Mouse (Mus musculus): ENCODE data around the gene Tead2. TPM values are rescaled to one million over a fixed set of nuclear protein-coding genes. Genes with fewer than 3 reads are reported as not detected.

The Tead2 gene
- total RNA-seq, 1 experiment from 2014 or later: 17.8 TPM

DNA sequence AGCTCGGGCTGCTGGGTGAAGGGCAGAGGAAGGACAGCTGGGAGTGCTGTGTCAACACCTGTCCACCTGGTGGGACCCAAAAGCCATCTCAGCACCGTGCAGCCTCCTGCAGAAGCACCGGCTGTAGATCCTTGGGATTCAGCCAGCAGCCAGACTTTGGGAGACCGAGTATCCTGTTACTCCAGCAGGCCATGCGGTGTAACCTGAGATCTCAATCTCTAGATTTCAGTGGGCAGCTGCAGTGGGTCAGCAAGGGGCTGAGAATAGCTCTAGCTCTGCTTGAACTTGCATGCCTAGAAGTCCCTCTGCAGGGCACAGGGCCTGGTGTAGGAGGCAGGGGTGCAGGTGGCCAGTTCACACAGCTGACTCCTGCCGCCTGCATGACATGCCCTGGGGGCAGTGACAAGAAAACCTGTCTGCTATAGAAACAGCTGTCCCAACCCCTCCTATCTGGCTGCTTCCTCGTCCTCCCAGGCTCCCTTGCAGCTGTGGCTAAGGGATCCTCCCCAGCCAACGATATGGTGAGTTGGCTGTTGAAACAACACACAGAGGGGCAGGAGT lies 23.7 kb upstream of the Tead2 start:
- DNase-seq: no peak

DNA sequence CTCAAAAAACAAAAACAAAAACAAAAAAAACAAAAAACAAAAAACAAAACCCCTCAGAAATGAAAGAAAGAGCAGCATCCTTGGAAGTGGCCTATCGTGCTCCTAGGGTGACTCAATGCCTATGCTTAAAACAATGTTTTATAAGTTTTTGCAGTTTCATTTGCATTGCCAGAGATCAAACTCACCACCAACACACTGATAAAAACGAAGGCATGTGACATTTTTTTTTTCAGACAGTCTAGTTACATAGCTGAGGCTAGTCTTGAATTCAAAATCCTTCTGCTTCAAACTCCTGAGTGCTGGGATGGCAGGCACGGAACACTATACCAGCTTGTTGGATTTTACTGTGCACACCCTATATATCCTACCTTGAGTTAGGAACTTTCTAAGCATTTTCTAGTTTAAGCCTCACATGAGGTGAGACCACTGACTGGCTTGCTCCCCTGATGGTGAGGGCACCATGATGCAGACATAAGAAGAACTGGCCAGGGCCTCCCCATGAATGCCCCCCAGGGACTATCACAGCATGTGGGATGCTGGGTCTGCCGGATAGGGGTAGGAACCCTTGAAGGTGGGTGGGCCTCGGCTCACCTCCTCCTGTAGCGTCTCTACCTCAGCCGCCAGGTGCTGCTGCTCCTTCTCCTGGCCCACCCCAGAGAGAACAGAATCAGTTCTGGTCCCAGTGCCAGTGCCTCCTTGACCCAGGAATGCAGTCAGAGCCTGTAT lies 22.8 kb upstream of the Tead2 start:
- DNase-seq: no peak

DNA sequence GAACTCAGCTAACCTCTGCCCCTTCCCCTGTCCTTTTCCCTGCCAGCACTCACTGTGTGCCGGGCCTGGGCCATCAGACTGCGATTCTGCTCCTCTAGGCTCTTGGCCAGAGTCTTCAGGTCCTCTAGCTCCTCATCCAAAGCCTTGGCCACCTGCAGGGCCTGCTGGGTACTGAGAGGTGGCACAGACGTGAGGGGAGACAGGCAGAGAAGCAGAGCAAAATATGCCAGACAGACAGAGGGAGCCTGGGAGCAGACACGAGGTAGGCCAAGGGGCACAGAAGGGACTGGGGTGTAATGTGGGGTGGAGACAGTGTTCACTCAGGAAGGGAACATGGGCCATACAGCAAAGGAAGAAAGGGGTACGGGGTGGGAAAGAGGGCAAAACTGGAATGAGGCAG lies 22.1 kb upstream of the Tead2 start:
- no peak for DNase-seq

DNA sequence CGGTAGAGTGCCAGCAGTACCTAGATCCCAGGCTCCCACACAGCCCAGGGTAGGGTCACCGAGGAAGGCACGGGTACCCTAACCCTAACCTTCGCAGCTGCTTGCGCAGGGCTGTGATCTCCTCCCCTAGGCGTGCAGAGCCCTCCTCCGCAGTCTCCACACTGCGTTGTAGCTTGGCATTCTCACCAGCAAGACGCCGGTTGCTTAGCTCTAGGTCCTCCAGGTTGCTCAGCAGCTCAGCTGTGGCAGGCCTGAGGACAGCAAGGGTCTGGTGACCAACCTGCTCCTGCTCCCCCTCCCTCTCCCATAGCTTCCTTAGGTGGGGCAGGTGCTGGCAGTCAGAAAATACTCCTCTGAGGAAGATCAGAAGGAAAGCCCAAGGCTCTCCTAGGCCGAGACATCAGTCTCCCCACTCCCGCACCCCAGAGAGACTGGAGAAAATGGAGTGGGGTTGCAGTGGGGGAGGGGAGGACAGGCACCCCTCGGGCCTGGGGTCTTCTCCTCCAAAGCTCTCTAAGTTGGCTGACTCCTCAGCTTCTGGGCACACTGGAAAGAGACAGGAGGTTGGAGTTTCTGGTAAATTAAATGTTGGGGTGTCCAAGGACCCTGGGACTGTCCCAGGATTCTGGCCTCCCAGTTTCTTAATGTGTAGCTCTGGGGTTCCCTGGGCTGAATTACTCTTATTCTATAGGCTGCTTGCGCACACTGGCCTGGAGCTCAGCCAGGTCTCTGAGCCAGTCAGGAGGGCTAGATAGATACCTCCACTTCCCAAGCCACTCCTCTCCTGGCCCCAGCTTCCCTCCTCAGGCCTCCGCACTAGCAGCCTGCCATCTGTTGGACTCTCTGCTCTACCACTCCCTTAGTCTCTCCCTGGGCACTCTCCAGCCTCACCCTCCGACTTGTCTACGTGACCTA lies 21.4 kb upstream of the Tead2 start:
- no peak for DNase-seq

DNA sequence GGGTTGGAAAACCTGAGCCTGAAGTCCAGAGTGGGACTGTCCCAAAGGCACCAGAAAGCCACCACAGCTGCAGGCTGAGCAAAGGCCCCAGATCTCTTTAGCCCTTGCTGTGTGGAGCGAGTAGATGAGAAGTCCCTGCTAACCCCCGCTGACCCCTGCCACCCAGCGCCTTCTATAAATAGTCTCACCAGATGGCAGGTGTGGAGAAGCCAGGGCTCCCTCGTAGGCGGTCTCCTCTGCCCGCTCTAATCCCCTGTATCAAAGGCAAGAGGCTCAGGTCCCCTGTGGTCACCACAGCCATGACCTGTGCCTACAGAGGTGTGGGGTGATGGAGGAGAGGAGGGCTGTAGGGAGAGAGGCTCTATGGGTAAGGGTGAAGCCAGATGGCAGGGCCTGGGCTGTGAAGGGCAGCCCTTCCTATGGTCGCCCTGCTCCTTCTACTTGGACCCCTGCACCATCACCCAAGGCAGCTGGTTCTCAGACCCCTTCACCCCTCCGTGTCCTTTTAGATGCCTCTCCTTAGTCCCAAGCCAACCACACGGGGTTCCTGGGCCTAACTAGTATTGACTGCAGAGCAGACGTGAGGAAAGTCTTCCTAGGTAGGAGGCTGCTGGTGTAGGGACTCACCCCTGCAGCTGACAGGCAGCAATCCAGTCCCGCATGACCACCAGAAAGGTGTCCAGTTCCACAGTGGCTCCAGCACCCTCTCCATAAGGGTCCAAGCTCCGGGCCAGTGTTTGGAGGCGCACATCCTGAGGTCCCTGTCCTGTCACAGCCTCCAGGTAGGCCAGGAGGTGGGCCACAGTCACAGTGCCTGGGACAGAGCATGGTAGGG lies 20.0 kb upstream of the Tead2 start:
- DNase-seq: no peak

DNA sequence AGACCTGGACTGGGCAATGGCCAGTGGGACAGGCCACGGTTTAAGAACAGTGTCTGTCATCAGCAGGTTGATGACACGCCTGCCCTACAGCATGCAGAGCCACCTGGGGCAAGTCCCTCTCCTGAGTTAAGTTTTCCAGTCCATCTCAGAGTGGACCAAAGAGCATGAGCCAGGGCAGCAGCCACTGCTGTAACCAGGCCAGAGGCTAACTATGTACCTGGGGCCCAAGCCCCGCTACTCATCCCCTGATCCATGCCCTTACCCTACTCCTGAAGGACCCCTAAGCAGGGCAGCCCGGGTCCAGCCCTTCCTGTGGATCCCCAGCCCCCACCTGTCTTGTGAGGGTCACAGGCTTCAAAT lies 19.4 kb upstream of the Tead2 start:
- no peak for DNase-seq

DNA sequence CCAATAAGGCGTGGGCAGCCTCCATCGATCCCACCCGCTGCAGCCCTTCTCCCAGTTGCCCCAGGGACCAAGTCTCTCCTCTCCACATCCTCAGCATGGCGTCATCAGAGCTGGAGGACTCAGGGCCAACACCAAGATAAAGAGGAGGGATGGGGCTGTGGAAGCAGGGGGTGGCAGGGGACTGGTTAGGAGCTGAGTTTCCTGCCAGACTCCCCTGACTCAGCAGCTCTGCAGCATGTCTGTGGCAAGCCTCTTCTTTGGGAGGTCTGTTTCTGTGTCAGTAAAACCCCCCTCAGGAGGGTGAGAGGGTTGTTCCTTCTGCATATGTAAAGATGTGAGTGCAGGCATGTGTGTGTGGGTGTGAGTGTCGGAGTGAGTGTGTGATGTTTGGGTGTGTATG lies 18.6 kb upstream of the Tead2 start:
- DNase-seq: no peak

DNA sequence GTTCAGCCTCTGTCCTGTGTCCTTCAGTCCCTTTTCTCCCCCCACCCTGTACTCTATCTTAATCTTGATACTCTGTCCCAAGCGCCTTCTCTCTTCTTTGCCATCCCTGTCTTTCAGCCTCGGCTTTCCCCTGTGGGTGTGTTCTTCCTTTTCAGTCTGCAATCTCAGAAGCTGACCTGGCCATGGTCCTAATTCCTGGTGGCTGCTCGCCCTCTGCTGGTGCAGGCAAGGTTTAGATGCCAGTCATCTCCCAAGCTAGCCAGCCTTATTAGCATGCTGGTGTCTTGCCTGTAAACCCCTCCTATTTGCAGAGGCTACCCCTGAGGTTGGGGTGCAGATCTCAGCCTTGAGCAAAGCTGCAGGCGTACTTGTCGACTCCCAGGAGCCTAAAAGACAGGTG lies 17.1 kb upstream of the Tead2 start:
- DNase-seq: peak; percentile 86

DNA sequence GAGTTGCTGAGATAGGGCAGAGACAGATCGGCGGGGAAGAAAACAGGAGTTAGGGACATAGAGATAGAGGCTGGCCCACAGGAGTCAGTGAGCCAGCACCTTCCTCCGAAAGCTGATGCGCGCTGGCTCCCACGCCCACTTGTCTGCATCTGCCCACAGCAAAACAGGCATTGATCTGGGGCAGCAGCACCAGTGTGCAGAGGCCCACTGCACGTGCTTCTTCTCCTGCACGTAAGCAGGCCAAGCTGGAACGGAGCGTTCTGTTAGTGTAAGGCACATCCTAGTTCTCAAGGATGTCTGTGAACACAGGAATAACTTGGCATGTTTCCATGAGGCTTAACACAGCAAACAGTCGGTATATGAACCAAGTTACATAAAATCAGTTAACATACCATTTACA lies 16.6 kb upstream of the Tead2 start:
- DNase-seq: no peak

DNA sequence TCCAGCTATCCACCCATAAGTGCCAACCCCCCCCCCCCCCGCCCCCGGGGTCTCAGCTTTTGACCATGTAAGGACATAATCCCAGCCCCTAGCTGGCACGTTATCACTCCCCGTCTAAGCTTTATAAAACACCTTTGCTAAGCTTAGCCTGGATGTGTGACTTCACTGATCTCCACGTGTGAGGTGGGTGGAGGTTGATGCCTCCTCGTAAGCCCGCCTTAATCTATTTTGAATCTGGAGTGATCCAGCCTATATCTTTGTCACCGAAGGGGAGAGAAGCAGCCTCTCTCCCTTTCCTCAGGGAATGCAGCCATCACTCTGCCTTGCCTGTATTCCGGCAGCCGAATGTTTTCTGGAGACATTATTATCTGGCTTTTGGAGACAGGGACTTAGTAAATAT lies 12.9 kb upstream of the Tead2 start:
- DNase-seq: no peak

DNA sequence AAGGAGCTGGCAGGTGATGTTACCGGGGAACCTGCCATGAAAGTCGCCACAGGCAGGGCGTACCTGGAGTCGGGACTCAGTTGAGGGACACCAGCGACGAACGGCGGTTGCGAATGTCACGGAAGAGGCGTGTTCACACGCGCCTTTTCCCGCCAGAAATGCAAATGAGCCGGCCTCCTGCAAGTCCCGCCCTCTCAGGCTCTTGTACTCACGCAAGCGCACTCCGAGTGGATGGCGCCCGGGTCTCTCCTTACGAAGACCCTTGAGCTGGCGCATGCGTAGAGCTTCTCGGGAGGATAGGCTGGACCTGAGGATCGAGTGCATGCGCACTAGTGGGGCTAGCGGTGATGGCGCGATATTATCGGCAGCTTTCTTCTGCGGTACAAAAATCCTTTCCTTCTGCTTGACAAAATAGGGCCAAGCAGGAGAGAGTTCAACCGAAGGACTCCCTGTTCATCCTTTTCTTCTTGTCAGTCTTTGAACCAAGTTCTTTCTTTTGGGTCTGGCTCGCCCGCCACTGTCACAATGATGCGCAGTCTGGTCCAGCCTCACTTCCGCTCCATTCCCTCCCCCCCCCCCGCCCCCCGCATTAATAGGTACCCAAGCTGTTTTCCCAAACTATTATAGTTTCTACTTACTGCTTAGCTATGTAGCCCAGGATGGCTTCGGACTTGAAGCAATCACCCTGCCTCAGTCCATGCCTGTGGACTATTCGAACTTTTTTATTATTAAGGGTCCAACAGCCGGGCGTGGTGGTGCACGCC lies 11.0 kb upstream of the Tead2 start, which contains the start of gene Ccdc155:
Ccdc155 (minus strand) TSS at position 513 of the 764 bp plus-strand sequence.
- DNase-seq: peak; percentile 92

DNA sequence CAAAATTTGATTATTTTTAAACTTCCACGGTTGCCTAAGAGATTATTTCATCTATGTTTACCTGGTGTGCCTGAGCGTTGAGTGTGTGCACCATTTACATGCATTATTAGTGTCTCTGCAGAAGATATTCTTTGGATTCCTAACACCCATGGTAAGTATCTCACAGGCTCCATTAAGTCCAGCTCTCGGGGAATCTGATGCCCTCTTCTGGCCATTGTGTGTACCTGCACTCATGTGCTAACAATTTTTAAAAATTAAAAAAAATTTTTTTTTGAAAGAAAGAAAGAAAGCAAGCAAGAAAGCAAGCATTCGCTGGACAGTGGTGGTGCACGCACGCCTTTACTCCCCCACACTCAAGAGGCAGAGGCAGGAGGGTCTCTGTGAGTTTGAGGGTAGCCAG lies 7.3 kb upstream of the Tead2 start:
- DNase-seq: no peak

DNA sequence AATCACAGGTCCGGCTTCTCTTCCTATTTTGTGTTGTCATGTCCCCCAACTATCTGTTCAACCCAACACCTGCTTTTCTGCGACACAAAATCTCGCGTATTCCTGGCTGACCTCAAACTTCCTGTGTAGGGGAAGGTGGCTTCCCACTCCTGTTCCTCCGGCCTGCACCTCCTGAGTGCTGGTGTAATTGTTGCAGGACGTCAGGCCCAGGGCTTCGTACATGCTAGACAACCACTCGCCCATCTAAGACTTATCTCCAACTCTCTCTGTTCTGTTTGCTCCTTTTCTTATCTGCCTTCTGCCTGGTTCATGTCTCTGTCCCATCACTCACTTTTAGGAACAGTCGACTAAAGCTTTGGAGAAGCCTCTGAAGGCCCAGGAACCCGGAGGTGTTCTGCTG lies 4.5 kb upstream of the Tead2 start:
- DNase-seq: no peak

DNA sequence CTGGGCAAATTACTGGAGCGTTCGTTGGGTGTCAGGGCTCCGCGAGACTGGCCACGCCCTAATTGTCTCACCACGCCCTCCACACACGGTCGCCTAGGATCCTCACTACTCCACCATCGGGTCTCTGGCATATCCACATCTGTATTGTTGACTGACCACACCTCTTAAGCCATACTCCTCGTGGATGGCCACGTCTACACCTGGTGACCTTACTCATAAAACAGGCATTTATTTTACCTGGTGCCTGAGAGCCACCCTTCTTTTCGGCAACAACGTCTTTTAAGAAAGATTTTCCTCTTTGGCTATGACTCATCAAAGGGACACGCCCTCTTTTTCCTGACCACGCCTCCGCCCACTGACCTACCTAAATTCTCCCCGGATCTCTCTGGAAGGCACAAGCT lies 3.7 kb upstream of the Tead2 start, which contains the start of gene Dkkl1:
Dkkl1 (minus strand) TSS at position 297 of the 401 bp plus-strand sequence.
- DNase-seq: peak; percentile 37

DNA sequence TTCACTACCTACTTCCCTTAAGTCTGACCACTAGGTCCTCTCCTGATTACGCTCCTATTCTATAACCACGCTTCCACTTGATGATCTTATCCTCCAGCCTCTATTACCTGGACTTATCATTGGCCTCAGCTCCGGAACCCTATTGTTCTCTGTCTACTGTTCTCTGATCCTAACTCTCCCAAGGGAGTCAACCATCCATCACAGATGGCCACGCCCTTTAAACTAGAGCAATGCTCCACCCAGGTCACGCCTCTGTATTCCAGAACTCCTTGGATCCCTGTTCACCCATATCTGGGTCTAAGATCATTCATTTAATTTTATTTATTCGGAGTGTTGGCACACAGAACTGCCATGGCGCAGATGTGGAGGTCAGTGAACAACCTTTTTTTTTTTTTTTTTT lies 3.2 kb upstream of the Tead2 start:
- DNase-seq: no peak

DNA sequence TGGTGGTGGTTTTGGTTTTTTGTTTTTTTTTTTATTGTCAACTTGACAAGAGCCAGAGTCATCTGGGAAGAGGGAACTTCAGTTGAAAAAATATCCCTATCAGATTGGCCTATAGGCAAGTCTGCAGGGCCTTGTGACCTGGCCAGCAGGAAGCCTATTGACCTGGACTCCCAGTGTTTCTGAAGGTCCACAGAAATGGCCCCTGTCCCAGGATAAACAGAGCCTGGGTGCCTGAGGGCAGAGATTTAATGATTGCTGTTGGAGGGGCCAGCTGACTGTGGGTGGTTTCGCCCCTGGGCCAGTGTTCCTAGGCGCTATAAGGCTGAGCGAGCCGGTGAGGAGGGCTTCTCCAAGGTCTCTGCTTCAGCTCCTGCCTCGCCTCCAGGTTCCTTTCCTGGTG lies 1.8 kb upstream of the Tead2 start:
- no peak for DNase-seq

DNA sequence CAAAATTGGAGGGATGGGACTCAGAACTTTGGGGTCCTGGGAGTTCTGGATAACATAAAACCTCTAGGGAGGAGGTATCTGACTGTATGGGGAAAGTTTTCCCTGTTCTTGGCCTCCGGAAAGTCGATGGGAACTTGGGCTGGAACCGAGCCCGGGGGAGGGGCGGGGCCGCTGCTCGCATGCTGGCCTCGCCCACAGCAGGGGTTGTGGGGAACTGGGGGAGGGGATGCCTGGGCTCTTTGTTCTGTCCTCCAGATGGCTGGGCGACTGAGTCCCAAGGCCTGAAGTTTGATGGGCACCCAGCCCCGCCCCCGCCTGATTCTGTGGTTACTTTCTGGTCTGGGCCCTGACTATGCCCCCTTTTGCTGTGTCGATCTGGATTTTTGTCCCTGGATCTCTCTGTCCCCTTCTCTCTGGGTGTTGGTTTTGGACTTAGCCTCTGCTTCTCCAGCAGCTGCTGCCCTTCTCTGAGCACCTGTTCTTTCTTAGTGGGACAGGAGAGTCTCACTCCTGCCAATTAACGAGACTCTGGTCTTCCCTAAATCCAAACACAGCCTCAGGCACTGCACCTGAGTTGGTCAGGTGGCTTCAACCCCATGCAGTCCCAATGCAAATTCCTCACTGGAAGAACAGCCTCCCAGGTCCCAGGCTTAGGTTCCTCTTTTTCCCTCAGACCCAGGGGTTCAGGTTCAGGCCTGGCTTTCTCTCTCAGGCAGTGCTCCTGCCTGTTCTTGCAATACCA lies 1.1 kb downstream of the Tead2 start:
- DNase-seq: peak; percentile 74

DNA sequence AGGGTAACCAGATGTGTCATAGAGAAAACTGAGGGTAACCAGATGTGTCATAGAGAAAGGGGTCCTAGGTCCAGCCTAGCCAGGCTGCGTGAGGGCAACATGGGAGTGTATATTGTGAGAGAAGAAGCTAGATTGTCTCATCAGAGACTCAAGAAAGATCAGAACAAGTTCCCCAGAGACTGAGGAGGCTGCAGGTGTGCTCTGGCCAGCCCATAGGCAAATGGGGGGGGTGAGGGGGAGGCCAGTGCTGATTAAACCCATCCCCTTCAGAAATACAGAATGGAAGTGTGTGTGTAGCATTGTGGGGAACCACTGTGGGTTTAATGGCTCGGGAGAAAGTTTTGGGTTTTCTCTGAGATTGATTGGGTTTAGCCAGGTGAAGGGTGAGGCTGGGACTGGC lies 6.1 kb downstream of the Tead2 start:
- DNase-seq: no peak

DNA sequence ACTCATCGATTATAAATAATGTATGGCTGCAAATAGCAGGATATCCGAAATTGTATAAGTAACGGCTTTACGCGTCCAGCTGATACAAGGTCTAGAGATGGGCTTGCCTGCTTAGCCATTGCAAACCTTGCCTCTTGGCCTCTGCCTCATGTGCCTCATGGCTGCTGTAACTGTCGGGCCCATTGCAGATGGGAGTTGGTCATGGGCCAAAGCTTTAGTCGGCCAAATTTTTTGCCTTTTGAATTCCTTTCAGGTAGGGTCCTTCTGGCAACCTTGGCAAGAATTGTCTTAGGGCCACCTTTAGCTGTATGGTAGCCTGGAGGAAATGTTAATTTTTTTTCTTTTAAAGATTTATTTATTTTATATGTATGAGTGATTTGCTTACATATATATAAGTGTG lies 9.3 kb downstream of the Tead2 start:
- no peak for DNase-seq

DNA sequence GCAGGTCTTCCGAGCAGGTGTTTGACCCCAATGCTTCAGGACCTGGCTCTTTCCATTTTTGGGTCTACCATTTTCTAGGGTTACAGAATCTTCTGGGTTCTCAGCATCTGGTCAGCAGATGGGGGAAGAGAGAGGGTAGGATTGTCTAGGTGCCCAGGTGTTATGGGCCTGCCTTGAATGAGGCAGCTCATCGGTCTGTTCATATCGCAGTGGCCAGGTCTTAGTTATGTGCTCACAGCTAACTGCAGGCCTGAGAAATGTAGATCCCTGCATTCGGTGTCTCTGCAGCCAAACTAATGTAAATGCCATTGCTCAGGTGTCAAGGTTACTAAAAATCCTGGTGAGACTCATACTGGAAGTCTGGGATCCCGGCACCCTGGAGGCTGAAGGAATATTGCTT lies 10.9 kb downstream of the Tead2 start:
- no peak for DNase-seq

DNA sequence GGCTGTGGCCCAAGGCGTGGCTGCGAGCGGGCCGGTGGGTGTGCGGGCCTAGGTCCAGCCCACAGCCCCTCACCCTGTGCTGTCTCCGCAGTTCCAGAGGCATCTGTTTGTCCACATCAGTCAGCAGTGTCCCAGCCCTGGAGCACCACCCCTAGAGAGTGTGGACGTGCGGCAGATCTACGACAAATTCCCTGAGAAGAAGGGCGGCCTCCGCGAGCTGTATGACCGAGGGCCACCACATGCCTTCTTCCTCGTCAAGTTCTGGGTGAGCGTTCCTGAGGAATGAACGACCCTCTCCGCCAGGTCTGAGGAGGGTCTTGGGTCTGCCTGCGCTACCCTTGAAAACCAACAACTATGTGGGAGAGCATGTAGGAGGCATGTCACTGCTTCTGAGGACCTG lies 13.0 kb downstream of the Tead2 start:
- no peak for DNase-seq

All from adrenal gland, postnatal 14 days (tissue).